Mouse (Mus musculus) heart, postnatal 0 days (tissue): ENCODE results near the gene Entpd2. TPM values are rescaled to one million over a fixed set of nuclear protein-coding genes. Genes with fewer than 3 reads are reported as not detected.
"Not testable (repeated sequence)": the region's sequence is repeated elsewhere in the genome, so short reads cannot be mapped to it uniquely, and the experiment has no call there.

Experiments
- ATAC-seq: fragments of 200-750 bp; cut with Nextera tagmentation; 2 replicates; pipeline ENCODE4 v1.8.0; 2017; ENCODE audit warnings: low read depth, moderate number of reproducible peaks, moderate library complexity; ENCODE audit not compliant: insufficient read depth
- DNase-seq: peaks from one replicate; pipeline ENCODE4 v3.0.0-alpha.2; 2016; ENCODE audit warnings: low spot score
- H3K27ac ChIP-seq: fragments of 300-500 bp; sonication (generic); 2 replicates; pipeline ENCODE4 v1.5.1; 2014; ENCODE audit warnings: low read depth, mild to moderate bottlenecking
- H3K27me3 ChIP-seq: fragments of 300-500 bp; sonication (generic); 2 replicates; pipeline ENCODE4 v1.6.1; 2014; ENCODE audit warnings: low read length, mixed read lengths; ENCODE audit not compliant: control insufficient read depth, insufficient read depth
- H3K36me3 ChIP-seq: fragments of 300-500 bp; sonication (generic); replicated peaks from 2 replicates; pipeline ENCODE4 v1.6.1; 2014; ENCODE audit warnings: low read length, mixed read lengths; ENCODE audit not compliant: control insufficient read depth, insufficient read depth
- H3K4me1 ChIP-seq: fragments of 300-500 bp; sonication (generic); 2 replicates; pipeline ENCODE4 v1.6.1; 2014; ENCODE audit warnings: antibody characterized with exemption; ENCODE audit not compliant: control insufficient read depth, insufficient read depth
- H3K4me2 ChIP-seq: fragments of 300-500 bp; sonication (generic); 2 replicates; pipeline ENCODE4 v1.6.1; 2014; ENCODE audit warnings: low read depth, mild to moderate bottlenecking, low read length, moderate library complexity
- H3K4me3 ChIP-seq: fragments of 300-500 bp; sonication (generic); 2 replicates; pipeline ENCODE4 v1.5.1; 2014; ENCODE audit warnings: low read depth, low read length
- H3K9ac ChIP-seq: fragments of 300-500 bp; sonication (generic); replicated peaks from 2 replicates; pipeline ENCODE4 v1.6.1; 2014; ENCODE audit warnings: low read depth, low read length, mixed read lengths
- H3K9me3 ChIP-seq: fragments of 300-500 bp; sonication (generic); replicated peaks from 2 replicates; pipeline ENCODE4 v1.6.1; 2016; ENCODE audit warnings: low read length; ENCODE audit not compliant: control insufficient read depth
- CTCF ChIP-seq: IDR thresholded peaks from 2 replicates; pipeline ENCODE4 v1.5.1; 2016; ENCODE audit warnings: antibody characterized with exemption, control low read depth, low read depth
- EP300 ChIP-seq: IDR thresholded peaks from 2 replicates; pipeline ENCODE4 v1.6.1; 2016; ENCODE audit warnings: antibody characterized with exemption, low read depth
- WGBS: fragments of 180-500 bp; shearing (Covaris S2); extraction: QIAGEN DNeasy Blood & Tissue Kit; methylation state at CpG from one replicate; pipeline ENCODE4 v1.1.7; 2014; 5-methylcytosine and 5-hydroxymethylcytosine counted together
- polyA plus RNA-seq: library from polyadenylated mRNA; unstranded; fragments of >200 nt; fragmentation: Nextera tagmentation; extraction: Ambion mirVana; gene quantifications from 2 replicates; pipeline ENCODE4 v1.2.1, GENCODE M21; 2015
- total RNA-seq: library from RNA; depleted of rRNA; stranded (reverse); fragments of >200 nt; gene quantifications from 2 replicates; pipeline ENCODE4 v1.2.3, GENCODE M21; 2014; ENCODE audit warnings: low replicate concordance

Entpd2 gene
- total and polyA plus RNA-seq, 2 experiments from 2014 or later, result 3.5 to 7.9 TPM

- WGBS, result 2% methylated on average over 50 of the region's 54 CpGs
- DNase-seq (no peak), ATAC-seq (peak; percentile 47; the same call in 1 of the 2 replicates)
- H3K9me3 ChIP-seq, result no peaks in the 10 kb centered on the region
- H3K4me2 ChIP-seq, result peak overlapping the region; percentile 65
- H3K4me3 ChIP-seq, result peak overlapping the region; percentile 52
- no peaks in the 10 kb centered on the region for H3K4me1 ChIP-seq
- peak overlapping the region; percentile 52 for H3K9ac ChIP-seq
- H3K27ac ChIP-seq, result no peak overlapping the region
- H3K36me3 ChIP-seq, result no peaks in the 10 kb centered on the region
- peaks cover 68% of the 10 kb centered on the region for H3K27me3 ChIP-seq
- TF ChIP-seq CTCF, result no peak
- TF ChIP-seq EP300, result no peak
Measured at GRCm38 (mm10) chr2:25402972-25403601, 7.4 kb downstream of the Entpd2 start.

- H3K4me2 ChIP-seq, result peak overlapping the region; percentile 65; the same call in 1 of the 2 replicates
- peaks cover 58% of the 10 kb centered on the region for H3K27me3 ChIP-seq
- ATAC-seq, result no peak
- no peaks in the 10 kb centered on the region for H3K4me1 ChIP-seq
- H3K9ac ChIP-seq, result no peak overlapping the region
- TF ChIP-seq EP300 (no peak), CTCF (no peak)
- 75% methylated on average over 4 of the region's 4 CpGs for WGBS
- no peaks in the 10 kb centered on the region for H3K9me3 ChIP-seq
- H3K36me3 ChIP-seq, result no peaks in the 10 kb centered on the region
- no peak for DNase-seq
- no peak overlapping the region for H3K27ac ChIP-seq
- no peak overlapping the region for H3K4me3 ChIP-seq
Measured at GRCm38 (mm10) chr2:25403994-25404393, 8.3 kb downstream of the Entpd2 start.

DNA sequence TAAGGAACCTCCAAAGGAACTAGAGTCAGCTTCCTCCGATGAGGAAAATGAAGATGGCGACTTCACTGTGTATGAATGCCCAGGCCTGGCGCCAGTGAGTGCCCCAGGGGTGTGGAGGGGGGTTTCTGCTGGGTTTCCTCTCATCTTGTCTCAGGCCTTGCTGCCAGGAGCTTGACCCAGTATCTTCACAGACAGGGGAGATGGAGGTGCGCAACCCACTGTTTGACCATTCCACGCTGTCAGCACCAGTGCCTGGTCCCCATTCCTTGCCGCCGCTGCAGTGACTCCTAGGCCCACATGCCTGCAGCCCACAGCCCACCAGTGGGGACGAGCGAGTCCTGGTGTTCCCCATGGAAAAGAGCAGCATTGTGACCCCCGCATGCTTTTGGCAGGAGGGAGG, 13.2 kb downstream of the Entpd2 start:
- no peak overlapping the region for H3K9ac ChIP-seq
- no peak for DNase-seq
- 0 out of 2 replicates have a peak, but pooled peaks cover 7% of the 10 kb centered on the region for H3K36me3 ChIP-seq
- peaks cover 9% of the 10 kb centered on the region for H3K27me3 ChIP-seq
- TF ChIP-seq EP300, result no peak
- no peak for TF ChIP-seq CTCF
- WGBS, result 73% methylated on average over 10 of the region's 10 CpGs
- H3K27ac ChIP-seq, result no peak overlapping the region
- H3K4me2 ChIP-seq, result no peak overlapping the region
- no peaks in the 10 kb centered on the region for H3K4me1 ChIP-seq
- no peaks in the 10 kb centered on the region for H3K9me3 ChIP-seq
- H3K4me3 ChIP-seq, result no peak overlapping the region
- ATAC-seq, result no peak

- not testable (repeated sequence) for ATAC-seq, DNase-seq, H3K27ac ChIP-seq, H3K9ac ChIP-seq, H3K9me3 ChIP-seq, H3K27me3 ChIP-seq, H3K36me3 ChIP-seq, H3K4me2 ChIP-seq, H3K4me1 ChIP-seq, H3K4me3 ChIP-seq
Measured at GRCm38 (mm10) chr2:25413436-25413835, 17.8 kb downstream of the Entpd2 start.

GRCm38 (mm10) chr2:25417426-25417825, 21.8 kb downstream of the Entpd2 start:
- no peaks in the 10 kb centered on the region for H3K9me3 ChIP-seq
- 38% methylated on average over 3 of the region's 3 CpGs for WGBS
- TF ChIP-seq CTCF, result no peak
- TF ChIP-seq EP300, result no peak
- no peak for ATAC-seq
- H3K4me1 ChIP-seq, result no peaks in the 10 kb centered on the region
- H3K4me3 ChIP-seq, result no peak overlapping the region
- no peak overlapping the region for H3K27ac ChIP-seq
- DNase-seq, result no peak
- no peak overlapping the region for H3K9ac ChIP-seq
- no peak overlapping the region for H3K4me2 ChIP-seq
- H3K36me3 ChIP-seq, result no peaks in the 10 kb centered on the region
- H3K27me3 ChIP-seq, result 0 out of 2 replicates have a peak, but pooled peaks cover under 1% of the 10 kb centered on the region

- 21% methylated on average over 3 of the region's 3 CpGs for WGBS
Measured at GRCm38 (mm10) chr2:25421896-25422295, 26.2 kb downstream of the Entpd2 start.

More at GRCm38 (mm10) chr2:25421896-25422295, 26.2 kb downstream of the Entpd2 start:
- peak; percentile 65 for TF ChIP-seq CTCF
- no peak for TF ChIP-seq EP300
- Histone ChIP-seq H3K27me3 (peaks cover 36% of the 10 kb centered on the region), H3K36me3 (no peaks in the 10 kb centered on the region), H3K4me2 (no peak overlapping the region), H3K9me3 (no peaks in the 10 kb centered on the region), H3K9ac (no peak overlapping the region), H3K4me3 (no peak overlapping the region), H3K4me1 (no peaks in the 10 kb centered on the region), H3K27ac (no peak overlapping the region)
- DNase-seq, result peak; percentile 39
- no peak for ATAC-seq
